Mouse (Mus musculus) liver, adult 2 months (tissue): Measurements from ENCODE around the gene Sorl1. TPM values are rescaled to one million over a fixed set of nuclear protein-coding genes. Genes with fewer than 3 reads are reported as not detected.

Experiments used
- DNase-seq: peaks from one replicate; pipeline ENCODE4 v3.0.0-alpha.2; 2011; ENCODE audit warnings: low read depth, low spot score; ENCODE audit errors: extremely low read depth
- H3K27ac ChIP-seq: fragments of 200-500 bp; replicated peaks from 2 replicates; pipeline ENCODE4 v1.5.1; 2012; ENCODE audit warnings: low read depth, mild to moderate bottlenecking, control low read depth, inconsistent platforms, low read length; ENCODE audit not compliant: insufficient read depth
- H3K27me3 ChIP-seq: fragments of 200-500 bp; 2 replicates; pipeline ENCODE4 v1.6.1; 2012; ENCODE audit warnings: mild to moderate bottlenecking, moderate library complexity, low read length, inconsistent platforms; ENCODE audit not compliant: control insufficient read depth, insufficient read depth
- H3K36me3 ChIP-seq: fragments of 200-500 bp; 2 replicates; pipeline ENCODE4 v1.6.1; 2012; ENCODE audit warnings: low read length, inconsistent platforms; ENCODE audit not compliant: control insufficient read depth, insufficient read depth
- H3K4me1 ChIP-seq: fragments of 200-500 bp; 2 replicates; pipeline ENCODE4 v1.6.1; 2011; ENCODE audit warnings: low read length; ENCODE audit not compliant: control insufficient read depth, insufficient read depth
- H3K4me3 ChIP-seq: fragments of 200-500 bp; 2 replicates; pipeline ENCODE4 v1.5.1; 2011; ENCODE audit warnings: low read depth, mild to moderate bottlenecking, control low read depth, low read length, moderate library complexity; ENCODE audit not compliant: insufficient read depth
- H3K79me2 ChIP-seq: fragments of 200-500 bp; 2 replicates; pipeline ENCODE4 v1.6.1; 2012; ENCODE audit warnings: inconsistent platforms, mild to moderate bottlenecking, low read length, moderate library complexity; ENCODE audit not compliant: control insufficient read depth, insufficient read depth
- H3K9ac ChIP-seq: fragments of 200-500 bp; 2 replicates; pipeline ENCODE4 v1.6.1; 2012; ENCODE audit warnings: low read depth, mild to moderate bottlenecking, control low read depth, inconsistent platforms, low read length
- CTCF ChIP-seq: fragments of 200-500 bp; IDR thresholded peaks from 2 replicates; pipeline ENCODE4 v1.5.1; 2011; ENCODE audit warnings: low read depth, low read length, control low read depth
- POLR2A ChIP-seq: fragments of 200-500 bp; IDR thresholded peaks from 2 replicates; pipeline ENCODE4 v1.6.1; 2011; ENCODE audit warnings: low read length, control low read depth; ENCODE audit not compliant: insufficient read depth; ENCODE audit errors: extremely low read depth
- WGBS: fragments of 180-500 bp; shearing (Covaris S2); methylation state at CpG from one replicate; pipeline ENCODE4 v1.1.7; 2018; 5-methylcytosine and 5-hydroxymethylcytosine counted together
- polyA plus RNA-seq: library from polyadenylated mRNA; depleted of rRNA; stranded (reverse); fragments of >200 nt; gene quantifications from 2 replicates; pipeline ENCODE4 v1.2.3, GENCODE M21; 2012
- total RNA-seq: library from RNA; depleted of rRNA; stranded (reverse); fragments of >200 nt; gene quantifications from 2 replicates; pipeline ENCODE4 v1.2.3, GENCODE M21; 2014

Gene Sorl1
- total and polyA plus RNA-seq, 2 experiments: 1.4 to 2.3 TPM

DNA sequence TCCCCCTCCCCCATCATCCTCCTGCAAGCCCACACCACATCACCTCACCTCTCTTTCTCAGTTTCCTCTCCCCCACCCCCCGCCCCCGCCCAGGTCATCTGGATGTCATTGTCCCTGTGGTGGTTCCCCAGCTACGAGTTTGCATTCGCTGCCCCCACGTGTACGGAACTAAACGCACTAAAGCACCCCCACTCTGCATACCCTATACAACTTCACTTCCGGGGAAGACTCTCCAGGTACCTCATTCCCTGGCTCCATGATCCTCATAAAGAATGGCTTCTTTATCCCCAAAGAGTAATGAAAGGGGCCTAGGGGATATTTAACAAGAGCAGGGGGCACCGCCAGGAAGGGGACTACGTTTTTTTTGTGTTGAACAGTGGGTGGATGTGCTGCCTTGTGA, 188.1 kb downstream of the Sorl1 start:
- Histone ChIP-seq H3K27me3 (0 out of 2 replicates have a peak, but pooled peaks cover 2% of the 10 kb centered on the region), H3K36me3 (no peaks in the 10 kb centered on the region), H3K27ac (no peak overlapping the region), H3K4me1 (no peaks in the 10 kb centered on the region), H3K4me3 (no peak overlapping the region), H3K9ac (no peak overlapping the region), H3K79me2 (no peaks in the 10 kb centered on the region)
- WGBS: 6% methylated on average over 10 of the region's 10 CpGs
- DNase-seq: no peak
- TF ChIP-seq POLR2A (no peak), CTCF (no peak)

DNA sequence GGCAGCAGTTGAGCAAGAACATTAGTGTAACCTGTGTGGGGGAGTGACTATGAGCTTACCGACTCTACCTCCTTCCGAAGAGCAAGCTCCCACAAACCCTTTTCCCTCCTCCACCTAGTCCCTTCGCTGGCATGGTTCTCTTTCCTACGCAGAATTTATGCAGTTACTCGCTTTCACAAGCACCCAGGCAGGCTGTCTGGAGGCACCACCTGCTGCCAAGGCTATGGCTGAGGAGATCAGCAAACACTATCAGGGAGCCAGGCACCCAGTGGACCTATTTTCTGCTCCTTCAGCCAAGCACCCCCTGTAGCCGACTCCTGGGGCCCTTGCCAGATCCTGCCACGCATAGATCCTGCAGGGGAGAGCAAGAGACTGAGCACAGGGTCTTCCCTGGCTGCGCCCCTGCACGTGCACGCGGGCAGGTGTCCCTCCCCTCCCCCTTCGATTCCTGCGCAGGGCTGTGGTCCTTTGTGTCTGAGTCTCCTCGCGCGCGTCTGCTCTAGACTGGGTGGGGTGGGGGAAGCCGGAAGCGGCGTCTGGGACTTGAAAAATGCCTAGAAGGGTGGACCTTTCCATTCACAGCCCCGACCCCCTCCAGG, 188.6 kb downstream of the Sorl1 start:
- WGBS: 6% methylated on average over 21 of the region's 21 CpGs
- Histone ChIP-seq H3K36me3 (no peaks in the 10 kb centered on the region), H3K4me3 (no peak overlapping the region; the same call in 1 of the 2 replicates), H3K79me2 (no peaks in the 10 kb centered on the region), H3K9ac (no peak overlapping the region), H3K27ac (no peak overlapping the region), H3K27me3 (0 out of 2 replicates have a peak, but pooled peaks cover 2% of the 10 kb centered on the region), H3K4me1 (no peaks in the 10 kb centered on the region)
- TF ChIP-seq CTCF: no peak
- TF ChIP-seq POLR2A: no peak
- no peak for DNase-seq

DNA sequence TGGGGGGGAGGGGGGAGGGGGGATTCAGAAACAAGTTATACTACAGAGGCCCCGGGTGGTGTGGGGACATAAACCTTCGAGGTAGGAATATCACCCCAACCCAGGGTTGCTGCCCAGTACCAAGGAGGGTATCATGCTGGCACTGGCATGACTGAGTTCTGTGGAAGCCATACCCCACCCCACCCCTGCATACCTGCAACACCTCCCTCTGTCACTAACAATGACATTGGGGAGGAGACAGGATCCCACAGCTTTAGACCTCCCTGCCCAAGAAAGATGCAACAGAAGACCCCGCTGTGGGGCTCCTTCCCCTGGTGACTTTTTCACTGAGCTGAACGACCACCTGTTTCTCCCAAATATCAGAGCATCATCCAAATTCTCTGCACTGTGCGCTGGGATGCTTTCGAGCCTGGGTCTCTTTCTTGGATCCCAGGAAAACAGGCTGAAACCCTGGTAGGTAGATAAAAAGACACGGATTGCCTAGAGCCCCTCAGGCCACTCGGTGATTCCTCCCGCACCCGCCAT, 189.2 kb downstream of the Sorl1 start:
- Histone ChIP-seq H3K4me1 (no peaks in the 10 kb centered on the region), H3K27me3 (0 out of 2 replicates have a peak, but pooled peaks cover 2% of the 10 kb centered on the region), H3K79me2 (no peaks in the 10 kb centered on the region), H3K36me3 (no peaks in the 10 kb centered on the region), H3K27ac (no peak overlapping the region), H3K4me3 (no peak overlapping the region), H3K9ac (no peak overlapping the region)
- 28% methylated on average over 10 of the region's 10 CpGs for WGBS
- DNase-seq: no peak
- TF ChIP-seq CTCF (no peak), POLR2A (no peak)

DNA sequence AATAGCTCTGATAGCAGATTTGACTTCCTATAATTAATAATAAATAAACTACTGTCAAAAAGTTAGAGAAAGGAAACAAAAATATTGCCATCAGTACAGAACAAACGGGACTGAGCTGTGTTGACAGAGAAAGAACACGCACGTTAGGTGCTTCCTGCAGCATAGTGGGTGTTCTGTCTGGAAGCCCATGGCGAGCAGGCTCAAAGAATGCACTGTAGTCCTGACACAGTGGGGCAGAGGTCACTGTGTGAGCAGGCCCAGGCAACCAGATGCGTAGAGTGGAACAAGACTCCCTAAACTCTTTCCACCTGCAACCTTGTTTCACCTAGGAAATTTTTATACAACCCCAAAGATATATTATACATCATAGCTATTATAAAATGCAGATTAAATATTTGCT, 194.1 kb downstream of the Sorl1 start:
- DNase-seq: no peak
- H3K27me3 ChIP-seq: 0 out of 2 replicates have a peak, but pooled peaks cover 2% of the 10 kb centered on the region
- H3K27ac ChIP-seq: no peak overlapping the region
- no peaks in the 10 kb centered on the region for H3K36me3 ChIP-seq
- H3K4me1 ChIP-seq: no peaks in the 10 kb centered on the region
- no peak overlapping the region for H3K9ac ChIP-seq
- TF ChIP-seq CTCF (no peak), POLR2A (no peak)
- no peaks in the 10 kb centered on the region for H3K79me2 ChIP-seq
- WGBS: 63% methylated on average over 5 of the region's 5 CpGs
- H3K4me3 ChIP-seq: no peak overlapping the region

DNA sequence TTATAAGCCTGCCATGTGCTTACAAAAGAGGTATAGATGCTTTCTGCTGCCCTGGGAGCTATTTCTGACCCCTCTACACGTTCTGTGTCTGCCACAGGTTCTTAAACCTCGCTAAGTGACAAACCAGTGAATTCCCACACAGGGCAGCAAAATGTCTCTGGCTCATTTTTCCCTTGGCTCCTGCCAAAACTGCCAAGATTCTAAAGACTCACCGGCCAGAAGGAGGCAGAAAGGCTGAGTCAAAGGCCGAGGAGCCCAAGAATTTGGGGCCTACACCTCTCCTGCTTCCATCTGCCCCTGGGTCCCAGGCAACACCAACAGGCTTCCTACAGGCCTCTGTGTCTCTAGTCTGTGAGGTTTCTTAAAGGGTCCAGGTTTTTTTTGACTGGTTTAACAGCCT, 198.4 kb downstream of the Sorl1 start:
- H3K4me3 ChIP-seq: no peak overlapping the region
- H3K79me2 ChIP-seq: no peaks in the 10 kb centered on the region
- 68% methylated on average over 4 of the region's 4 CpGs for WGBS
- no peak for TF ChIP-seq POLR2A
- no peak for TF ChIP-seq CTCF
- no peak overlapping the region for H3K27ac ChIP-seq
- no peak overlapping the region for H3K9ac ChIP-seq
- no peaks in the 10 kb centered on the region for H3K4me1 ChIP-seq
- DNase-seq: no peak
- H3K27me3 ChIP-seq: no peaks in the 10 kb centered on the region
- no peaks in the 10 kb centered on the region for H3K36me3 ChIP-seq

DNA sequence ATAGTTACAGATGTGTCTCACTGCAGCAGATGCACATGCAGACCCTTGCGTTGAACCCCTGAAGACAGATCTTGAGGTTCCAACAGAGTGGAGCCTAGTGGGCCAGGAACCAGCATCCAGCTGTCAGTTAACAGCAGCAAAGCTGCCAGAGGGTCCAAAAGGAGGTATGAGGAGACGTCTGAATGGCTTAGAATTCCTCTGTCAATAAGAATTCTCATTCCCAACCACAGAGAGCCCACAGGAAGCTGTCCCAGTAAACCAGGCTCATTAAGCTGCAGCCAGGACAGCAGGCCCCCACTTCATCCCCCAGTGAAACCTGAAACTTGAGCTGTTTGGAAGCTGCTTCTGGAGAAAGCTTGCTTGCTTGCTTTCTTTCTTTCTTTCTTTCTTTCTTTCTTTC, 200.0 kb downstream of the Sorl1 start:
- H3K36me3 ChIP-seq: no peaks in the 10 kb centered on the region
- DNase-seq: no peak
- no peaks in the 10 kb centered on the region for H3K79me2 ChIP-seq
- H3K4me1 ChIP-seq: no peaks in the 10 kb centered on the region
- H3K27me3 ChIP-seq: no peaks in the 10 kb centered on the region
- TF ChIP-seq CTCF (no peak), POLR2A (no peak)
- no peak overlapping the region for H3K27ac ChIP-seq
- H3K9ac ChIP-seq: no peak overlapping the region
- H3K4me3 ChIP-seq: no peak overlapping the region
- WGBS: 50% methylated on average over 2 of the region's 2 CpGs
